10 mouse cellular contexts compared by ENCODE assay signal in the genomic region with DNA sequence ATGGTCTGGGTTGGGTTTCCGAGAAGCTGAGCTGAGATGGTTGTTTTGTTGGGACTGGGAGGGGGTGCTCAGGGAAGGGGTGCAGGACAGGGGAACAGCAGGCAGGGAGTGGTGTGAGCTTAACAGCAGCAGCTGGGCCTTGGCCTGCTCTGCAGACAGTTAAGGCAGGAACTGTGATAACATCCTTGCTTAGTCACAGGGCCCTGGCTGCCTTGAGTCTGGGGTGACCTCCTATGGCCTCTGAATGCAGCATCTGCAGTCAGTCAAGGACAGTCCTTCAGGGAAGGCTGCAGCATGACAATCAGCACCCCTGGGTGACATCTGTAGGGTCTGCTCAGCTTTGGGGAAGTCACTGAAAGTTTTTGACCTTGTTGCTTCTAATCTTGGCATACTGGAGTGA.
A peak's percentile ranks its signal among the peaks of the same experiment; 100 is the strongest.
DNase-seq lines count a peak whose midpoint lies in the region; ATAC-seq lines count a peak whose summit lies in the region.
"Had no signal": no experiment of that assay in that cellular context is flagged by ENCODE, and none has a peak within 500 bp of the region (broad histone marks: within the 10 kb centered on the region; RNA-seq: fewer than 3 reads in every experiment).

No protein-coding gene starts in this region.

- no peak for ATAC-seq in kidney, embryonic 15.5 days (replicated peaks; ENCODE audit: low FRiP score)
- peak; percentile 61; the same call in 1 of the 2 replicates for ATAC-seq in kidney, embryonic 16.5 days (ENCODE audit: low FRiP score, low TSS enrichment)
- no peak for ATAC-seq in forebrain, embryonic 15.5 days (replicated peaks)
- ATAC-seq: hindbrain, embryonic 16.5 days had no signal

- H3K27ac ChIP-seq in kidney, embryonic 15.5 days, result no peak overlapping the region
- H3K27ac ChIP-seq in kidney, embryonic 16.5 days (ENCODE audit: low read length), result no peak overlapping the region
- H3K27ac ChIP-seq in forebrain, embryonic 15.5 days (replicated peaks), result no peak overlapping the region
- H3K27ac ChIP-seq: left cerebral cortex, adult 2 months had no signal

- no peak overlapping the region for H3K4me2 ChIP-seq in kidney, embryonic 15.5 days
- H3K4me2 ChIP-seq in kidney, embryonic 16.5 days (replicated peaks; ENCODE audit: low read depth, low read length), result no peak overlapping the region
- H3K4me2 ChIP-seq in forebrain, embryonic 15.5 days (replicated peaks), result no peak overlapping the region

- H3K9me3 ChIP-seq in kidney, embryonic 15.5 days (replicated peaks), result no peaks in the 10 kb centered on the region
- H3K9me3 ChIP-seq in kidney, embryonic 16.5 days (ENCODE audit: low read length), result no peaks in the 10 kb centered on the region
- H3K9me3 ChIP-seq in forebrain, embryonic 15.5 days, result no peaks in the 10 kb centered on the region

- 44% methylated on average over 1 of the region's 1 CpGs for WGBS in kidney, embryonic 15.5 days
- WGBS in kidney, embryonic 16.5 days, result 77% methylated on average over 1 of the region's 1 CpGs
- WGBS in forebrain, embryonic 15.5 days, result 78% methylated on average over 1 of the region's 1 CpGs

- H3K4me1 ChIP-seq in kidney, embryonic 15.5 days, result peaks cover 12% of the 10 kb centered on the region
- peaks cover 8% of the 10 kb centered on the region for H3K4me1 ChIP-seq in kidney, embryonic 16.5 days (ENCODE audit: insufficient read depth, low read length)
- peaks cover 13% of the 10 kb centered on the region for H3K4me1 ChIP-seq in forebrain, embryonic 15.5 days

- peak; percentile 33 for DNase-seq in kidney, adult 11 months
- DNase-seq in adrenal gland, postnatal 36 days, result peak; percentile 63 to 64
- DNase-seq in lung, postnatal 10 days, result peak; percentile 47
- no peak for DNase-seq in cerebellum, adult 11 months
- DNase-seq in c-Kit-positive CD71-positive TER-119-positive erythroid progenitor cells, embryonic 14.5 days (ENCODE audit: low spot score), result no peak

- H3K36me3 ChIP-seq in kidney, embryonic 15.5 days, result no peaks in the 10 kb centered on the region
- no peaks in the 10 kb centered on the region for H3K36me3 ChIP-seq in kidney, embryonic 16.5 days (ENCODE audit: insufficient read depth, low read length)
- no peaks in the 10 kb centered on the region for H3K36me3 ChIP-seq in forebrain, embryonic 15.5 days

- H3K9ac ChIP-seq in kidney, embryonic 15.5 days, result no peak overlapping the region
- H3K9ac ChIP-seq in kidney, embryonic 16.5 days (replicated peaks; ENCODE audit: low read length), result no peak overlapping the region
- H3K9ac ChIP-seq in forebrain, embryonic 15.5 days (replicated peaks), result no peak overlapping the region

- no peak overlapping the region for H3K4me3 ChIP-seq in kidney, embryonic 15.5 days (replicated peaks)
- H3K4me3 ChIP-seq in kidney, embryonic 16.5 days (ENCODE audit: low read length), result no peak overlapping the region
- H3K4me3 ChIP-seq in forebrain, embryonic 15.5 days, result no peak overlapping the region
- H3K4me3 ChIP-seq: left cerebral cortex, adult 2 months had no signal

- peaks cover 12% of the 10 kb centered on the region; the same call in 1 of the 2 replicates for H3K27me3 ChIP-seq in kidney, embryonic 15.5 days
- H3K27me3 ChIP-seq in kidney, embryonic 16.5 days (ENCODE audit: insufficient read depth, low read length), result no peaks in the 10 kb centered on the region
- H3K27me3 ChIP-seq in forebrain, embryonic 15.5 days, result no peaks in the 10 kb centered on the region

Comparison
In these comparisons a context has a peak if more than half of its experiments do, and no peak if none do; other contexts are left out.
1. DNase-seq: peak in kidney, adult 11 months (single experiment), adrenal gland, postnatal 36 days (2 of 2) and lung, postnatal 10 days (single experiment); none in cerebellum, adult 11 months (single experiment) and c-Kit-positive CD71-positive TER-119-positive erythroid progenitor cells, embryonic 14.5 days (single experiment).